Mouse (Mus musculus) small intestine, adult 2 months (tissue): Measurements from ENCODE around the gene Nek8. TPM values are rescaled to one million over a fixed set of nuclear protein-coding genes. Genes with fewer than 3 reads are reported as not detected.

Experiments
- H3K27ac ChIP-seq: fragments of 200-500 bp; 2 replicates; pipeline ENCODE4 v1.5.1; 2012; ENCODE audit warnings: low read depth, low read length, control low read depth, inconsistent platforms; ENCODE audit not compliant: insufficient read depth
- H3K27me3 ChIP-seq: fragments of 200-500 bp; 2 replicates; pipeline ENCODE4 v1.6.1; 2012; ENCODE audit warnings: mild to moderate bottlenecking, moderate library complexity, low read length, inconsistent platforms; ENCODE audit not compliant: control insufficient read depth, insufficient read depth
- H3K36me3 ChIP-seq: fragments of 200-500 bp; 2 replicates; pipeline ENCODE4 v1.6.1; 2012; ENCODE audit warnings: mild to moderate bottlenecking, low read length, control low read depth, inconsistent platforms; ENCODE audit not compliant: control insufficient read depth, insufficient read depth
- H3K4me1 ChIP-seq: fragments of 200-500 bp; 2 replicates; pipeline ENCODE4 v1.6.1; 2012; ENCODE audit warnings: low read length, inconsistent platforms, mixed read lengths; ENCODE audit not compliant: control insufficient read depth, insufficient read depth, insufficient read length
- H3K4me3 ChIP-seq: fragments of 200-500 bp; 2 replicates; pipeline ENCODE4 v1.5.1; 2012; ENCODE audit warnings: low read depth, mild to moderate bottlenecking, control low read depth, inconsistent platforms, low read length, moderate library complexity
- CTCF ChIP-seq: fragments of 200-500 bp; IDR thresholded peaks from 2 replicates; pipeline ENCODE4 v1.5.1; 2012; ENCODE audit warnings: low read depth, mild to moderate bottlenecking, control low read depth, inconsistent platforms, low read length, moderate library complexity, mixed read lengths; ENCODE audit not compliant: insufficient replicate concordance, insufficient read length; ENCODE audit errors: extremely low read depth
- POLR2A ChIP-seq: fragments of 200-500 bp; IDR thresholded peaks from 2 replicates; pipeline ENCODE4 v1.6.1; 2012; ENCODE audit warnings: low read depth, mild to moderate bottlenecking, control low read depth, inconsistent platforms, low read length, moderate library complexity
- WGBS: fragments of 180-500 bp; shearing (Covaris S2); methylation state at CpG from one replicate; pipeline ENCODE4 v1.1.7; 2018; 5-methylcytosine and 5-hydroxymethylcytosine counted together
- polyA plus RNA-seq: library from polyadenylated mRNA; depleted of rRNA; stranded (reverse); fragments of >200 nt; gene quantifications from 2 replicates; pipeline ENCODE4 v1.2.3, GENCODE M21; 2012

Gene Nek8
- polyA plus RNA-seq, 1 experiment: 6.6 TPM

DNA sequence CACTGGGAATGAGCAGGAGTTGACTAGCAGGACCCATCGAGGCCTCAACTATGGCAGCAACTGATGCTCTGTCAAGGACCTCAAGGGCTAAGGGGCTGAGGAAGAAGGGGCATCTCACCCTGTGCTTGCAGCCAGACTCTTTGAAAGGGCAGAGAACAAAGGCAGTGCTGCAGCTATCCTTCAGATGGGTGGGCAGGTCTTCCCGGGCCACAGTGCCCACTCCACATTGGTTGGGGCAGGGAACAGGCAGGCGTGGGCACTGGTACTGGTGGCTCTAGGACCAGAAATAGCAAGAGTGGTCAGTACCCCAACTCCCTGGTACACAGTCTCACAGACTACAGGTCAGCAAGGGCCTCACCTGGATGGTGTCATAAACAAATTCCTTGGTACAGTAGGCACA lies 15.8 kb downstream of the Nek8 start:
- peaks cover 25% of the 10 kb centered on the region for H3K4me1 ChIP-seq
- no peak overlapping the region for H3K4me3 ChIP-seq
- 85% methylated on average over 3 of the region's 3 CpGs for WGBS
- H3K27ac ChIP-seq: no peak overlapping the region
- peaks cover 41% of the 10 kb centered on the region for H3K36me3 ChIP-seq
- TF ChIP-seq CTCF: no peak
- TF ChIP-seq POLR2A: no peak
- H3K27me3 ChIP-seq: no peaks in the 10 kb centered on the region

- TF ChIP-seq CTCF: no peak
- no peak for TF ChIP-seq POLR2A
- 84% methylated on average over 18 of the region's 18 CpGs for WGBS
- H3K36me3 ChIP-seq: peaks cover 41% of the 10 kb centered on the region
- H3K4me1 ChIP-seq: peaks cover 25% of the 10 kb centered on the region
- H3K27me3 ChIP-seq: no peaks in the 10 kb centered on the region
- H3K4me3 ChIP-seq: no peak overlapping the region
- H3K27ac ChIP-seq: no peak overlapping the region
Measured at GRCm38 (mm10) chr11:78160171-78160570, 16.3 kb downstream of the Nek8 start.

- no peak overlapping the region for H3K4me3 ChIP-seq
- H3K27ac ChIP-seq: no peak overlapping the region
- H3K27me3 ChIP-seq: no peaks in the 10 kb centered on the region
- 77% methylated on average over 7 of the region's 7 CpGs for WGBS
- TF ChIP-seq CTCF: no peak
- TF ChIP-seq POLR2A: no peak
- peaks cover 25% of the 10 kb centered on the region for H3K4me1 ChIP-seq
- H3K36me3 ChIP-seq: peaks cover 44% of the 10 kb centered on the region
Measured at GRCm38 (mm10) chr11:78159557-78159956, 16.9 kb downstream of the Nek8 start.

- H3K27me3 ChIP-seq: no peaks in the 10 kb centered on the region
- WGBS: 18% methylated on average over 2 of the region's 2 CpGs
- TF ChIP-seq CTCF (peak; percentile 98; the same call in 1 of the 2 replicates), POLR2A (no peak)
- H3K4me1 ChIP-seq: peaks cover 21% of the 10 kb centered on the region
- peaks cover 47% of the 10 kb centered on the region for H3K36me3 ChIP-seq
- H3K4me3 ChIP-seq: no peak overlapping the region
- H3K27ac ChIP-seq: no peak overlapping the region
Measured at GRCm38 (mm10) chr11:78159096-78159495, 17.4 kb downstream of the Nek8 start.

- WGBS: 84% methylated on average over 6 of the region's 6 CpGs
- H3K36me3 ChIP-seq: peaks cover 51% of the 10 kb centered on the region
- no peaks in the 10 kb centered on the region; the same call in 1 of the 2 replicates for H3K4me1 ChIP-seq
- H3K27me3 ChIP-seq: no peaks in the 10 kb centered on the region
- TF ChIP-seq POLR2A (no peak), CTCF (no peak)
- no peak overlapping the region for H3K27ac ChIP-seq
- H3K4me3 ChIP-seq: no peak overlapping the region
Measured at GRCm38 (mm10) chr11:78156156-78156699, 20.2 kb downstream of the Nek8 start.

GRCm38 (mm10) chr11:78155674-78156073 lies 20.8 kb downstream of the Nek8 start:
- no peak overlapping the region for H3K27ac ChIP-seq
- H3K4me1 ChIP-seq: no peaks in the 10 kb centered on the region; the same call in 1 of the 2 replicates
- 91% methylated on average over 5 of the region's 5 CpGs for WGBS
- TF ChIP-seq POLR2A (no peak), CTCF (no peak)
- H3K36me3 ChIP-seq: peaks cover 49% of the 10 kb centered on the region
- H3K4me3 ChIP-seq: no peak overlapping the region
- H3K27me3 ChIP-seq: no peaks in the 10 kb centered on the region

GRCm38 (mm10) chr11:78153778-78154177 lies 22.7 kb downstream of the Nek8 start:
- Histone ChIP-seq H3K27me3 (no peaks in the 10 kb centered on the region), H3K4me3 (no peak overlapping the region), H3K27ac (no peak overlapping the region), H3K36me3 (peaks cover 40% of the 10 kb centered on the region), H3K4me1 (no peaks in the 10 kb centered on the region; the same call in 1 of the 2 replicates)
- WGBS: 88% methylated on average over 13 of the region's 13 CpGs
- TF ChIP-seq POLR2A: no peak
- TF ChIP-seq CTCF: no peak
